Mouse (Mus musculus): ENCODE measurements around the gene Skida1.

DNA sequence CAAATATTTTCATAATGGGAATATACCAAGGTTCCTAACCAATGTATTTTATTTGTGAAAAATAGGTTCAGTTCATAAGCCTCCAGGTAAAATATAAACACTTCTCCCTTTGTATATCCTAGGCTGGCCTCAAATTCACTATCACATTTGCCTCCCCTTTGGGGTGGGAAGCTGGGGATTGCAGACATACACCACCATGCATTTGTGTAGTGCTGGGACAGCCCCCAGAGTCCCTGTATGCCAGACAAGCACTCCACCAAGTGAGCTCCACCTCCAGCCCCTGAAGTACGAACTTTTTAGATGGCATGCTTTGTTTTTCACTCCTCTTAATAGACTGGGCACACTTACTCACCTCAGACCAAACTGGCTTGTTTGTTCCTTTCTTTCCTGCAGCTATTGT is 26.0 kb downstream of the Skida1 start:
- TF ChIP-seq CTCF (IDR thresholded peaks at IDR 0.05; ENCODE audit: control insufficient read depth, insufficient read depth, insufficient replicate concordance, low read depth, low read length): no peak
- TF ChIP-seq POLR2A (IDR thresholded peaks at IDR 0.05; ENCODE audit: control insufficient read depth, low read depth, low read length): no peak
